Mouse (Mus musculus) embryonic fibroblast, embryonic 13.5 days (primary cell): ENCODE results near the gene Xpnpep3. TPM values are rescaled to one million over a fixed set of nuclear protein-coding genes. Genes with fewer than 3 reads are reported as not detected.

Source experiments
- H3K27ac ChIP-seq: 2 replicates; pipeline ENCODE4 v1.5.1; 2012; ENCODE audit warnings: low read length, control low read depth, inconsistent platforms; ENCODE audit not compliant: insufficient read depth
- H3K4me1 ChIP-seq: 2 replicates; pipeline ENCODE4 v1.6.1; 2011; ENCODE audit warnings: low read length; ENCODE audit not compliant: control insufficient read depth, insufficient read depth
- H3K4me3 ChIP-seq: 2 replicates; pipeline ENCODE4 v1.5.1; 2011; ENCODE audit warnings: mild to moderate bottlenecking, control low read depth, low read length; ENCODE audit not compliant: insufficient read depth
- CTCF ChIP-seq: IDR thresholded peaks from 2 replicates; pipeline ENCODE4 v1.5.1; 2011; ENCODE audit warnings: mild to moderate bottlenecking, control low read depth, low read length, moderate library complexity, borderline replicate concordance; ENCODE audit not compliant: insufficient read depth
- POLR2A ChIP-seq: IDR thresholded peaks from 2 replicates; pipeline ENCODE4 v1.6.1; 2011; ENCODE audit warnings: low read depth, mild to moderate bottlenecking, control low read depth, low read length, moderate library complexity
- polyA plus RNA-seq: library from polyadenylated mRNA; stranded (reverse); fragments of >200 nt; gene quantifications from 2 replicates; pipeline ENCODE4 v1.2.4, GENCODE M21; 2011; ENCODE audit warnings: low read depth; ENCODE audit not compliant: missing spikeins, insufficient read length

Xpnpep3 gene
- polyA plus RNA-seq, 1 experiment, result 21.8 TPM

GRCm38 (mm10) chr15:81503995-81504394 lies 104.1 kb downstream of the Xpnpep3 start:
- no peak overlapping the region for H3K27ac ChIP-seq
- H3K4me3 ChIP-seq, result no peak overlapping the region
- H3K4me1 ChIP-seq, result no peaks in the 10 kb centered on the region
- TF ChIP-seq POLR2A, result no peak
- no peak for TF ChIP-seq CTCF

Other genes with a start within 250 kb of the Xpnpep3 start
- 36.6 and 38.4 TPM in 2 replicates for gene Mrtfa, start 209.4 kb upstream of the Xpnpep3 start, polyA plus RNA-seq
- gene Mchr1, start 164.6 kb upstream of the Xpnpep3 start, polyA plus RNA-seq, result 0.75 and 1.1 TPM in 2 replicates
- 89.1 and 93.1 TPM in 2 replicates for gene Slc25a17, start 39.3 kb upstream of the Xpnpep3 start, polyA plus RNA-seq
- gene St13, start 61 bp upstream of the Xpnpep3 start, polyA plus RNA-seq, result 337 and 357 TPM in 2 replicates
- not detected in 2 replicates for gene Dnajb7, start 8.2 kb downstream of the Xpnpep3 start, polyA plus RNA-seq
- 129 and 132 TPM in 2 replicates for gene Rbx1, start 66.2 kb downstream of the Xpnpep3 start, polyA plus RNA-seq
- 63.6 and 67.2 TPM in 2 replicates for gene Ep300, start 185.2 kb downstream of the Xpnpep3 start, polyA plus RNA-seq